Mouse (Mus musculus) MEL (cell line): ENCODE measurements at regions not wholly inside any gene's neighbourhood (a gene's known extent, or its start where the extent isn't known, plus 50 kb on each side); places are given as distances from the start of the nearest gene placed in this dataset.

Experiments
- DNase-seq: peaks from one replicate; pipeline ENCODE4 v3.0.0; 2011; ENCODE audit warnings: low read depth, low spot score
- H3K27ac ChIP-seq: 2 replicates; pipeline ENCODE4 v1.5.1; 2012; ENCODE audit warnings: low read depth, mild to moderate bottlenecking, control low read depth, low read length, moderate library complexity; ENCODE audit not compliant: control insufficient read depth
- H3K27me3 ChIP-seq, 2 experiments: fragments of 150-350 bp in 1 of 2; sonication (generic) in 1 of 2; 2 replicates each; pipeline ENCODE4 v1.6.1; 2012; ENCODE audit warnings: low read length in 2 of 2, mild to moderate bottlenecking in 2 of 2, improper control_type of control experiment in 1 of 2, moderate library complexity in 1 of 2; ENCODE audit not compliant: insufficient read depth in 2 of 2, control insufficient read depth in 1 of 2
- H3K36me3 ChIP-seq, 2 experiments: 2 replicates each; pipeline ENCODE4 v1.6.1; 2012 to 2014; ENCODE audit warnings: low read length in 2 of 2, improper control_type of control experiment in 1 of 2, inconsistent platforms in 1 of 2, mild to moderate bottlenecking in 1 of 2; ENCODE audit not compliant: insufficient read depth in 2 of 2, control insufficient read depth in 1 of 2
- H3K4me1 ChIP-seq, 2 experiments: fragments of 150-350 bp in 1 of 2; sonication (generic) in 1 of 2; 2 replicates each; pipeline ENCODE4 v1.6.1; 2012; ENCODE audit warnings: low read length in 2 of 2, improper control_type of control experiment in 1 of 2, mild to moderate bottlenecking in 1 of 2; ENCODE audit not compliant: insufficient read depth in 2 of 2, control insufficient read depth in 1 of 2
- H3K4me3 ChIP-seq, 2 experiments: fragments of 150-350 bp in 1 of 2; sonication (generic) in 1 of 2; 2 replicates each; pipeline ENCODE4 v1.5.1; 2012; ENCODE audit warnings: low read depth in 2 of 2, low read length in 2 of 2, mild to moderate bottlenecking in 2 of 2, moderate library complexity in 2 of 2, control low read depth in 1 of 2, improper control_type of control experiment in 1 of 2; ENCODE audit not compliant: control insufficient read depth in 1 of 2, insufficient read depth in 1 of 2
- H3K79me2 ChIP-seq: 2 replicates; pipeline ENCODE4 v1.6.1; 2012; ENCODE audit warnings: mild to moderate bottlenecking, low read length, moderate library complexity; ENCODE audit not compliant: control insufficient read depth, poor library complexity, insufficient read depth
- H3K9ac ChIP-seq: 2 replicates; pipeline ENCODE4 v1.6.1; 2012; ENCODE audit warnings: low read depth, mild to moderate bottlenecking, control low read depth, low read length, moderate library complexity; ENCODE audit not compliant: control insufficient read depth, poor library complexity, severe bottlenecking
- H3K9me3 ChIP-seq: fragments of 150-350 bp; sonication (generic); replicated peaks from 2 replicates; pipeline ENCODE4 v1.6.1; 2012; ENCODE audit warnings: mild to moderate bottlenecking, low read length, improper control_type of control experiment, moderate library complexity; ENCODE audit not compliant: insufficient read depth
- CHD1 ChIP-seq: IDR thresholded peaks from 2 replicates; pipeline ENCODE4 v1.6.1; 2012; ENCODE audit warnings: low read depth, mild to moderate bottlenecking, inconsistent platforms, low read length, improper control_type of control experiment
- CTCF ChIP-seq, 3 experiments: IDR thresholded peaks in 2 of 3; conservative IDR thresholded peaks in 1 of 3; 2 replicates each; pipeline ENCODE4 v1.5.1; 2011 to 2012; ENCODE audit warnings: low read length in 3 of 3, low read depth in 2 of 3, mild to moderate bottlenecking in 2 of 3, improper control_type of control experiment in 1 of 3, inconsistent platforms in 1 of 3, mixed read lengths in 1 of 3, moderate library complexity in 1 of 3; ENCODE audit not compliant: control insufficient read depth in 1 of 3, insufficient read depth in 1 of 3, poor library complexity in 1 of 3, severe bottlenecking in 1 of 3
- ELF1 ChIP-seq: IDR thresholded peaks from 2 replicates; pipeline ENCODE4 v1.6.1; 2014; ENCODE audit warnings: low read depth, mild to moderate bottlenecking, inconsistent platforms, low read length, improper control_type of control experiment, moderate library complexity
- GABPA ChIP-seq: IDR thresholded peaks from 2 replicates; pipeline ENCODE4 v1.6.1; 2012; ENCODE audit warnings: low read depth, mild to moderate bottlenecking, inconsistent platforms, low read length, improper control_type of control experiment, moderate library complexity
- JUND ChIP-seq: IDR thresholded peaks from 2 replicates; pipeline ENCODE4 v1.6.1; 2011; ENCODE audit warnings: low read depth, mild to moderate bottlenecking, improper control_type of control experiment, low read length
- KAT2A ChIP-seq: conservative IDR thresholded peaks from 2 replicates; pipeline ENCODE4 v1.6.1; 2012; ENCODE audit warnings: low read depth, low read length, improper control_type of control experiment, inconsistent platforms
- MAFK ChIP-seq: IDR thresholded peaks from 2 replicates; pipeline ENCODE4 v1.6.1; 2011; ENCODE audit warnings: low read depth, mild to moderate bottlenecking, low read length, improper control_type of control experiment, borderline replicate concordance
- MAX ChIP-seq: IDR thresholded peaks from 2 replicates; pipeline ENCODE4 v1.6.1; 2011; ENCODE audit warnings: low read length, improper control_type of control experiment
- MAZ ChIP-seq: IDR thresholded peaks from 2 replicates; pipeline ENCODE4 v1.6.1; 2012; ENCODE audit warnings: low read depth, mild to moderate bottlenecking, inconsistent platforms, low read length, improper control_type of control experiment
- MXI1 ChIP-seq: IDR thresholded peaks from 2 replicates; pipeline ENCODE4 v1.6.1; 2011; ENCODE audit warnings: mild to moderate bottlenecking, low read depth, low read length, improper control_type of control experiment
- MYB ChIP-seq: IDR thresholded peaks from 2 replicates; pipeline ENCODE4 v1.6.1; 2011; ENCODE audit warnings: mild to moderate bottlenecking, low read depth, low read length, improper control_type of control experiment
- MYC ChIP-seq: IDR thresholded peaks from 2 replicates; pipeline ENCODE4 v1.6.1; 2011; ENCODE audit warnings: low read depth, mild to moderate bottlenecking, low read length, improper control_type of control experiment, moderate library complexity
- NRF1 ChIP-seq: IDR thresholded peaks from 2 replicates; pipeline ENCODE4 v1.6.1; 2014; ENCODE audit warnings: low read depth, mild to moderate bottlenecking, inconsistent platforms, low read length, improper control_type of control experiment, moderate library complexity; ENCODE audit not compliant: poor library complexity, insufficient read depth, severe bottlenecking
- POLR2AphosphoS2 ChIP-seq: IDR thresholded peaks from 2 replicates; pipeline ENCODE4 v1.6.1; 2011; ENCODE audit warnings: low read length, improper control_type of control experiment
- POLR2AphosphoS5 ChIP-seq: IDR thresholded peaks from 2 replicates; pipeline ENCODE4 v1.6.1; 2012; ENCODE audit warnings: low read depth, borderline replicate concordance, mild to moderate bottlenecking, inconsistent platforms, low read length, moderate library complexity, mixed read lengths
- RAD21 ChIP-seq: IDR thresholded peaks from 2 replicates; pipeline ENCODE4 v1.6.1; 2011; ENCODE audit warnings: mild to moderate bottlenecking, low read depth, low read length, improper control_type of control experiment
- RCOR1 ChIP-seq: IDR thresholded peaks from 2 replicates; pipeline ENCODE4 v1.6.1; 2012; ENCODE audit warnings: low read depth, mild to moderate bottlenecking, inconsistent platforms, low read length, improper control_type of control experiment
- SMC3 ChIP-seq: IDR thresholded peaks from 2 replicates; pipeline ENCODE4 v1.6.1; 2011; ENCODE audit warnings: low read depth, low read length, improper control_type of control experiment
- TAL1 ChIP-seq: IDR thresholded peaks from 2 replicates; pipeline ENCODE4 v1.6.1; 2012; ENCODE audit warnings: mild to moderate bottlenecking, inconsistent platforms, low read length, moderate library complexity, mixed read lengths
- TBP ChIP-seq: IDR thresholded peaks from 2 replicates; pipeline ENCODE4 v1.8.0; 2011; ENCODE audit warnings: low read depth, low read length, improper control_type of control experiment
- ZC3H11A ChIP-seq: IDR thresholded peaks from 2 replicates; pipeline ENCODE4 v1.6.1; 2012; ENCODE audit warnings: low read depth, mild to moderate bottlenecking, inconsistent platforms, low read length, improper control_type of control experiment

DNA sequence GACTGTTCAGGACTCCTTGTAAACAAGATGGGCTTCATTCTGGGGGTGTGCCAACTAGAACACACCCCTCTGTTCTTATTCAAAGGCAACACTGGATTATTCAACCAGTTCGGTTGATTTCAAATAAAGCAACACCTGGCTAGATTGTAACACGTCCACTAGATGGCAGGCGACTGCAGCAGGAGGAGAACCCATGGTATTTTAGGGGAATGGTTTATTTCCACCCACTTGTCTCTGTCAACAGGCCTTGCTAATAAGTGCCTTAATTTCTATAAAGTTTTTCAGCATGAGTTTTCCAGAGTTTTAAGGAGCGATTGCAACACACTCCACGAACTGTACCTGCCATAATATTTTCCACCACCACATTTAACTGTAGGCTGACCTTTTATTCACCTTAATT lies 160.1 kb downstream of the Cd109 start:
- H3K79me2 ChIP-seq: no peaks in the 10 kb centered on the region
- TF ChIP-seq MYC (no peak), POLR2AphosphoS2 (no peak), ZC3H11A (peak; percentile 26; the same call in 1 of the 2 replicates), CHD1 (no peak), SMC3 (peak; percentile 72), RAD21 (peak; percentile 66), CTCF (IDR thresholded peaks at IDR 0.05 in 2 of 3, conservative IDR thresholded peaks at IDR 0.05 in 1 of 3; ENCODE audit: control insufficient read depth in 1 of 3, insufficient read depth in 1 of 3, low read depth in 2 of 3, low read length in 3 of 3, poor library complexity in 1 of 3, severe bottlenecking in 1 of 3) (peak; percentile 38 to 73 (median 72); a peak in 5 of 6 replicates)
- TF ChIP-seq, all 39 proteins: peak for 4
- Histone ChIP-seq H3K4me3 (no peak overlapping the region), H3K27me3 (0 out of 4 replicates have a peak, but pooled peaks cover 0 to 2% of the 10 kb centered on the region in 2 experiments), H3K9ac (no peak overlapping the region), H3K4me1 (no peaks in the 10 kb centered on the region), H3K9me3 (no peaks in the 10 kb centered on the region), H3K36me3 (no peaks in the 10 kb centered on the region), H3K27ac (no peak overlapping the region)
- DNase-seq: peak; percentile 52

DNA sequence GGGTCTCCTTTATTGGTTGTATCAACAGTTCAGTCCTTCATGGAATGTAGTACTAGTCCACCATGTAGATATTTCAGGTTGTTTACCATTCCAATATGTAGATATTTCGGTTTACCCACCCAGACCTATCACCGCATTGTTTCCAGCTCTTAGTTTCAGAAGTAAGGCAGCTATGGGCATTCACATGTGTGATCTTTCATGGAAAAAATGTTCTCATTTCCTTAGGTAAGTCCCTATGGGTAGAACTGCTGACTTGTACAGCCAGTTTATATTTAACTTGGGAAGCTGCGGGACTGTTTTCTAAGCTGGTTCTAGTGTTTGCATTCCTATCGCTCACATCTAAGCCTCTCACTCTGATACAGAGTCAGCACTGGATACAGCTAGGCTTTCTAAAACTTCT lies 165.2 kb downstream of the Cd109 start:
- Histone ChIP-seq H3K9me3 (no peaks in the 10 kb centered on the region), H3K36me3 (no peaks in the 10 kb centered on the region), H3K4me3 (no peak overlapping the region), H3K27ac (no peak overlapping the region), H3K9ac (no peak overlapping the region), H3K79me2 (no peaks in the 10 kb centered on the region), H3K4me1 (no peaks in the 10 kb centered on the region), H3K27me3 (peaks cover 0 to 2% of the 10 kb centered on the region in 2 experiments; a peak in 1 of 4 replicates)
- TF ChIP-seq POLR2AphosphoS5 (no peak), MYB (no peak), TAL1 (no peak), ELF1 (no peak), ZC3H11A (no peak), MXI1 (no peak), NRF1 (no peak), MAZ (no peak), MAX (no peak), TBP (no peak), GABPA (no peak), KAT2A (no peak), MAFK (no peak), JUND (no peak), POLR2AphosphoS2 (no peak), RCOR1 (no peak)
- no peak for DNase-seq
